Mouse (Mus musculus) layer of hippocampus, adult 8-10 months (tissue): ENCODE data around the gene Fiz1. TPM values are rescaled to one million over a fixed set of nuclear protein-coding genes. Genes with fewer than 3 reads are reported as not detected.
"Not testable (repeated sequence)": the region's sequence is repeated elsewhere in the genome, so short reads cannot be mapped to it uniquely, and the experiment has no call there.

ENCODE experiments used
- DNase-seq, 2 experiments: peaks; one replicate each; pipeline ENCODE4 v3.0.0; 2022; ENCODE audit warnings: low spot score in 2 of 2
- total RNA-seq, 4 experiments: library from RNA; stranded (reverse); gene quantifications; 2 replicates each; pipeline ENCODE4 v1.2.4; 2022

Fiz1 gene
- total RNA-seq, 4 experiments from 2014 or later: 20.7 to 25.3 (median 24.5) TPM

- no peak for DNase-seq
Observed at GRCm38 (mm10) chr7:5008229-5008628, 6.3 kb downstream of the Fiz1 start.

- DNase-seq: not testable (repeated sequence)
Observed at GRCm38 (mm10) chr7:5002876-5003275, 11.6 kb downstream of the Fiz1 start.

GRCm38 (mm10) chr7:4999876-5000275, 14.6 kb downstream of the Fiz1 start:
- no peak for DNase-seq

- no peak for DNase-seq
Observed at GRCm38 (mm10) chr7:4996934-4997333, 17.6 kb downstream of the Fiz1 start.

GRCm38 (mm10) chr7:4996003-4996895, 18.2 kb downstream of the Fiz1 start, which contains the start of gene Zfp579:
TSS of gene Zfp579 (minus strand) at chr7:4996158.
- DNase-seq: peak; percentile 84 to 95

- no peak for DNase-seq
Observed at GRCm38 (mm10) chr7:4995268-4996002, 19.1 kb downstream of the Fiz1 start.

- DNase-seq: no peak
Observed at GRCm38 (mm10) chr7:4993999-4994788, 20.3 kb downstream of the Fiz1 start.

- DNase-seq: no peak
Observed at GRCm38 (mm10) chr7:4993347-4993998, 21.0 kb downstream of the Fiz1 start.

GRCm38 (mm10) chr7:4988250-4988649, 26.2 kb downstream of the Fiz1 start:
- no peak for DNase-seq

- DNase-seq: no peak
Observed at GRCm38 (mm10) chr7:4976832-4977231, 37.7 kb downstream of the Fiz1 start.

GRCm38 (mm10) chr7:4975455-4975854, 39.0 kb downstream of the Fiz1 start:
- no peak for DNase-seq

GRCm38 (mm10) chr7:4972321-4973047, 42.0 kb downstream of the Fiz1 start:
- no peak for DNase-seq

GRCm38 (mm10) chr7:4971710-4972109, 42.8 kb downstream of the Fiz1 start:
- DNase-seq: no peak

- no peak for DNase-seq
Observed at GRCm38 (mm10) chr7:4971068-4971467, 43.4 kb downstream of the Fiz1 start, which contains the start of gene Sbk3. TSS of gene Sbk3 (minus strand) at chr7:4971168.

- no peak for DNase-seq
Observed at GRCm38 (mm10) chr7:4964988-4965387, 49.5 kb downstream of the Fiz1 start.

GRCm38 (mm10) chr7:4964272-4964671, 50.2 kb downstream of the Fiz1 start, which contains the start of gene Sbk2:
TSS of gene Sbk2 (minus strand) at chr7:4964406.
- DNase-seq: peak; percentile 54 to 63

- DNase-seq: no peak
Observed at GRCm38 (mm10) chr7:4963527-4963926, 51.0 kb downstream of the Fiz1 start.

GRCm38 (mm10) chr7:4957361-4957760, 57.1 kb downstream of the Fiz1 start:
- no peak for DNase-seq
